Mouse (Mus musculus): ENCODE data around the gene Bcas3. TPM values are rescaled to one million over a fixed set of nuclear protein-coding genes. Genes with fewer than 3 reads are reported as not detected.
A peak's percentile ranks its signal among the peaks of the same experiment; 100 is the strongest.

Gene Bcas3
- polyA plus RNA-seq, 2 experiments, result 22.2 to 28.2 TPM

DNA sequence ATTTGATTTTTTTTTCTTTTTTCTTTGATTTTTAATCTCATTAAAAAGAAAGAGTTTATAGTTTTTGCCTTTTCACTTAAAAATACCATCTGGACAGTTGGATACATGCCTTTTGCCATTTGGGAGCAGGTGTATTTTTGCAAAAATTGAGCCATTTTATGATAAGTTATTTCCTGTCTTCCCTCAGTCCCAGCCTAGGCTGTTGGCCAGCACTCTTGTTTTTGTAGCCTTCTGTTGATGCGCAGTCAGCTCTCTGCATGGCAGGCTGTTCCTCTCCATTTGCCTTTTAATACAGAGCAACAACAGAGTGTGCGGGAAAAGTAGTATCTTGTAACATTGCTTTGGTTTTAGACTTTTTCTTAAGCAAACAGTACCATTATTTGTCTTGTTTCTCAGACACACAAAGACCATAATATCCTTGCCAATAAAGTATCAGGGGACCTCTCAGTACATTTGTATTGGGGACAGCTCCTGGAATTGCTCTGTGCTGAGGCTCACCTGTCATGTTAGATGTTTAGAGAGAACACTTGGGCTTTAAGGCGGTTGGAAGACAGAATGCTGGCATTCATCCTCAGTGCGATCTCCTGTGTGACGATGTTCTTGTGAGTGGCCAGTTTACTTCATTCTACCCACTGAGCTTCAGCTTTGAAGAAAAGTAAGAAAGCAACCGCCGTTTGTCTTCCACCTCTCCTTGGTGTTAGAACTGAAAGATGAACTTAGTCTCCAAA, 23.6 kb upstream of the Bcas3 start:
- no peak overlapping the region for H3K27ac ChIP-seq (replicated peaks; ENCODE audit: low read depth, low read length)
- H3K4me3 ChIP-seq (replicated peaks; ENCODE audit: low read length), result no peak overlapping the region
- H3K4me1 ChIP-seq (ENCODE audit: control insufficient read depth, insufficient read depth, low read length), result no peaks in the 10 kb centered on the region
- no peak overlapping the region for H3K4me2 ChIP-seq (replicated peaks; ENCODE audit: low read depth, low read length, severe bottlenecking)
- no peak for DNase-seq (ENCODE audit: low spot score)
- no peaks in the 10 kb centered on the region for H3K27me3 ChIP-seq (ENCODE audit: control insufficient read depth, insufficient read depth, low read length)
- H3K9me3 ChIP-seq (ENCODE audit: control insufficient read depth, low read length), result no peaks in the 10 kb centered on the region
- WGBS, result 94% methylated on average over 7 of the region's 7 CpGs
- no peak for TF ChIP-seq POLR2A (IDR thresholded peaks at IDR 0.05; ENCODE audit: borderline replicate concordance, extremely low read depth, insufficient read depth, insufficient read length)
- no peak for ATAC-seq (ENCODE audit: low FRiP score, low read depth)
- peaks cover 40% of the 10 kb centered on the region for H3K36me3 ChIP-seq (ENCODE audit: control insufficient read depth, insufficient read depth, low read length)
- no peak overlapping the region for H3K9ac ChIP-seq (ENCODE audit: low read depth, low read length, severe bottlenecking)

DNA sequence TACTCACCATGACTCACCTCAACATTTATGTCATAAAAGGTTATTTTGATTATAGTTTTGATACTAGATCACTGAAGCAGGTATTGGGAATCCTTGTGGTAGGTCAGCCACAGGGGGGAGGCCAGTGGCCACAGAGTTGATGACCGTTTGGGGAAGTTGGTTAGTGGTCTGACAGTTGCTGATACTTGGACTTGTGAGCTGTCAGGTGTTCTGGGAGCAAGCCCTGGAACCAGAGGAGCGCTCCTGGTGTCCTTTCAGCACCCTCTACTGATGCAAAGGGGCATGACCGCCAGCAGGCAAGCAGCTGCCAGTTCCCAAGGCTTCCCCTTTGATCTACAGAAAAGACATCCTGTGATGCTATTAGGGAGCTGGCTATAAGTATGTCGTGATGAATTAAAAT, 18.2 kb upstream of the Bcas3 start:
- no peak for DNase-seq (ENCODE audit: low spot score)
- no peaks in the 10 kb centered on the region for H3K9me3 ChIP-seq (ENCODE audit: control insufficient read depth, low read length)
- H3K36me3 ChIP-seq (ENCODE audit: control insufficient read depth, insufficient read depth, low read length), result peaks cover 64% of the 10 kb centered on the region
- H3K27ac ChIP-seq (replicated peaks; ENCODE audit: low read depth, low read length), result no peak overlapping the region
- H3K9ac ChIP-seq (ENCODE audit: low read depth, low read length, severe bottlenecking), result no peak overlapping the region
- H3K4me1 ChIP-seq (ENCODE audit: control insufficient read depth, insufficient read depth, low read length), result no peaks in the 10 kb centered on the region
- no peak for TF ChIP-seq POLR2A (IDR thresholded peaks at IDR 0.05; ENCODE audit: borderline replicate concordance, extremely low read depth, insufficient read depth, insufficient read length)
- H3K4me3 ChIP-seq (replicated peaks; ENCODE audit: low read length), result no peak overlapping the region
- WGBS, result 45% methylated on average over 4 of the region's 4 CpGs
- no peak overlapping the region for H3K4me2 ChIP-seq (replicated peaks; ENCODE audit: low read depth, low read length, severe bottlenecking)
- ATAC-seq (ENCODE audit: low FRiP score, low read depth), result no peak
- no peaks in the 10 kb centered on the region for H3K27me3 ChIP-seq (ENCODE audit: control insufficient read depth, insufficient read depth, low read length)

DNA sequence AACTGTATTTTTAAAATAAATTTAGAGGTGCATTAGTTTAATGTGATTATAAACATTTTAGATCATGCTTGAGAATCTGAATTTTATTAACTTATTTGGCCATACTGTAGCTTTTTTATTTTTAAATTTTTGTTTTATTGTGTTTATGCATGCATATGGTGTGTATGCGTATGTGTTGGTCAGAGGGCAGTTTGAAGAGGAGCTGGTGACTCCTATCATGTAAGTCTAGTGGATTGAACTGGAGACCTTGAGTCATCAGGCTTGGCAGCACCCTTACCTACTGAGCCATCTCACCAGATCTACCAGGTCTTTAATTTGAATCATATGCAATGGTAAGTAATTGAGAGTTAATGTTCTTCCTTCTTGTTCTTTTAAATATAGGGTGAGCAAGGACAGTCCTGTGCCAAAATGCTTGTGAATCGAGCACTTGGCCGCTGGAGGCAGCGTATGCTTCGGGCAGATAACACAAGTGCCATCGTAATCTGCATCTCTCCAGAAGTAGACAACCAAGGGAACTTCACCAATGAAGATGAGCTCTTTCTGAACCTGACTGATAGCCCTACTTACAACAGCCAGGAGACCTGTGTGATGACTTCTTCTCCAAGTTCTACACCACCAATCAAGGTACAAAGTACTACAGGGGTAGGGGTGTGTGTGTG, 13.7 kb upstream of the Bcas3 start:
- no peak for DNase-seq (ENCODE audit: low spot score)
- Histone ChIP-seq H3K36me3 (ENCODE audit: control insufficient read depth, insufficient read depth, low read length) (peaks cover 66% of the 10 kb centered on the region), H3K4me2 (replicated peaks; ENCODE audit: low read depth, low read length, severe bottlenecking) (no peak overlapping the region), H3K27ac (replicated peaks; ENCODE audit: low read depth, low read length) (no peak overlapping the region), H3K9ac (ENCODE audit: low read depth, low read length, severe bottlenecking) (no peak overlapping the region), H3K27me3 (ENCODE audit: control insufficient read depth, insufficient read depth, low read length) (no peaks in the 10 kb centered on the region), H3K9me3 (ENCODE audit: control insufficient read depth, low read length) (no peaks in the 10 kb centered on the region), H3K4me3 (replicated peaks; ENCODE audit: low read length) (no peak overlapping the region), H3K4me1 (ENCODE audit: control insufficient read depth, insufficient read depth, low read length) (no peaks in the 10 kb centered on the region)
- ATAC-seq (ENCODE audit: low FRiP score, low read depth), result no peak
- TF ChIP-seq POLR2A (IDR thresholded peaks at IDR 0.05; ENCODE audit: borderline replicate concordance, extremely low read depth, insufficient read depth, insufficient read length), result no peak
- WGBS, result 95% methylated on average over 6 of the region's 6 CpGs

DNA sequence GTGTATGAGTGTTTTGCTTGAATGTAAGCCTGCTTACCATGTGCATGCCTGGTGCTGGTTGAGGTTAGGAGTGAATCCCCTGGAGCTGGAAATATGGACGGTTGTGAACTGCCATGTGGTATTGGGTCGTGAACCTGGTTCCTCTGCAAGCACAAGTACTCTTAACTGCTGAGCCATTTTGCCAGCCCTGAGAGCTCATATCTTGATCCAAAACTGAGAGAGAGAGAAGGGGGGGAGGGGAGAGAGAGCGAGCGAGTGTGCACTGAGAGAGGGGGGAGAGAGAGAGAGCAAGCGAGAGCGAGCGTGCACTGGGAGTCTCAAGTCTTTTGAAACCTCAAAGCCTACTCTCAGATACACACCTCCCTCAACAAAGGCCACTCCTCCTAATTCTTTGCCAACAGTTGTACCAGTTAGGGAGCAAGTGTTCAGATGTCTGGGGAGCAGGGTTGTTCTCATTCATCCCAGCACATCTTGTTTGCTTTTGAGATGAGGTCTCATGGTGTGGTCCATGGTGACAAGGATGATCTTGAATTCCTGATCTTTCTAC, 12.8 kb upstream of the Bcas3 start:
- Histone ChIP-seq H3K4me1 (ENCODE audit: control insufficient read depth, insufficient read depth, low read length) (no peaks in the 10 kb centered on the region), H3K9me3 (ENCODE audit: control insufficient read depth, low read length) (no peaks in the 10 kb centered on the region), H3K4me2 (replicated peaks; ENCODE audit: low read depth, low read length, severe bottlenecking) (no peak overlapping the region), H3K27ac (replicated peaks; ENCODE audit: low read depth, low read length) (no peak overlapping the region), H3K4me3 (replicated peaks; ENCODE audit: low read length) (no peak overlapping the region), H3K27me3 (ENCODE audit: control insufficient read depth, insufficient read depth, low read length) (no peaks in the 10 kb centered on the region), H3K9ac (ENCODE audit: low read depth, low read length, severe bottlenecking) (no peak overlapping the region), H3K36me3 (ENCODE audit: control insufficient read depth, insufficient read depth, low read length) (peaks cover 62% of the 10 kb centered on the region)
- WGBS, result 88% methylated on average over 7 of the region's 7 CpGs
- DNase-seq (ENCODE audit: low spot score) (no peak), ATAC-seq (ENCODE audit: low FRiP score, low read depth) (no peak)
- TF ChIP-seq POLR2A (IDR thresholded peaks at IDR 0.05; ENCODE audit: borderline replicate concordance, extremely low read depth, insufficient read depth, insufficient read length), result no peak

DNA sequence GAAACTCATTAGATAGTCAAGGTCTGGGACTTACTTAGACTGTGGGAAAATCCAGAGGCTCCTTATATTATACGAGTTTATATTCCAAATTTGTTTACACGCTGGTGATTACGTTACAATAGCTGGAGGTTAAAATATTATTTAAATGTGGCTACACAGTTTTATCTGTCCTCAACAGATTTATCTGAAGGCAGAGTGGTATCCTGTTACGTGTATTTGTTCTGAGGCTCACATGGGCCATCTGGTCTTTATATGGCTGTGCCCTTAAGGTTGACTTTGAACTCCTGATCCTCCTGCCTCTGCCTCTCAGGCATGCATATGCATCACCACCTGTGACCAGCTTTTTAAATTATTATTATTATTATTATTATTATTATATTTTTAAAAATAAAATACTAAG, 852 bp downstream of the Bcas3 start:
- DNase-seq (ENCODE audit: low spot score) (no peak), ATAC-seq (ENCODE audit: low FRiP score, low read depth) (no peak)
- no peaks in the 10 kb centered on the region for H3K36me3 ChIP-seq (ENCODE audit: control insufficient read depth, insufficient read depth, low read length)
- TF ChIP-seq POLR2A (IDR thresholded peaks at IDR 0.05; ENCODE audit: borderline replicate concordance, extremely low read depth, insufficient read depth, insufficient read length), result no peak
- peak overlapping the region; percentile 59 for H3K4me3 ChIP-seq (replicated peaks; ENCODE audit: low read length)
- 58% methylated on average over 4 of the region's 4 CpGs for WGBS
- H3K4me1 ChIP-seq (ENCODE audit: control insufficient read depth, insufficient read depth, low read length), result no peaks in the 10 kb centered on the region
- H3K9ac ChIP-seq (ENCODE audit: low read depth, low read length, severe bottlenecking), result peak overlapping the region; percentile 73; the same call in 1 of the 2 replicates
- no peak overlapping the region for H3K27ac ChIP-seq (replicated peaks; ENCODE audit: low read depth, low read length)
- no peaks in the 10 kb centered on the region for H3K27me3 ChIP-seq (ENCODE audit: control insufficient read depth, insufficient read depth, low read length)
- peak overlapping the region; percentile 73 for H3K4me2 ChIP-seq (replicated peaks; ENCODE audit: low read depth, low read length, severe bottlenecking)
- no peaks in the 10 kb centered on the region for H3K9me3 ChIP-seq (ENCODE audit: control insufficient read depth, low read length)
